Mouse (Mus musculus): ENCODE data around the gene Ptpn18. TPM values are rescaled to one million over a fixed set of nuclear protein-coding genes. Genes with fewer than 3 reads are reported as not detected.

The Ptpn18 gene
- total RNA-seq, 1 experiment: 4.0 TPM

- in situ Hi-C loops (cut with MboI; ENCODE audit: low sequenced_read_pairs in 2 of 2, unreplicated experiment in 2 of 2): no loop called here
- Histone ChIP-seq H3K4me3 (ENCODE audit: insufficient read depth in 1 of 2, low read depth in 1 of 2, low read length in 2 of 2, poor library complexity in 1 of 2, severe bottlenecking in 1 of 2) (peak overlapping the region; percentile 97 to 98), H3K9ac (ENCODE audit: insufficient read depth, low read depth, low read length, poor library complexity, severe bottlenecking) (peak overlapping the region; percentile 75), H3K9me3 (ENCODE audit: control insufficient read depth, insufficient read depth, low read depth, low read length) (no peaks in the 10 kb centered on the region), H3K36me3 (ENCODE audit: control insufficient read depth, insufficient read depth, low read length, poor library complexity, severe bottlenecking) (peaks cover 13% of the 10 kb centered on the region), H3K4me1 (ENCODE audit: control insufficient read depth in 2 of 2, insufficient read depth in 2 of 2, low read length in 2 of 2, poor library complexity in 1 of 2) (peaks cover 0 to 2% of the 10 kb centered on the region in 2 experiments; a peak in 2 of 4 replicates), H3K27ac (ENCODE audit: insufficient read depth, low read depth, low read length, poor library complexity, severe bottlenecking) (no peak overlapping the region)
- no peak for DNase-seq (ENCODE audit: low read depth, low spot score)
- TF ChIP-seq HCFC1 (IDR thresholded peaks at IDR 0.05; ENCODE audit: borderline replicate concordance, insufficient read depth, low read length) (no peak), MAFK (IDR thresholded peaks at IDR 0.05; ENCODE audit: insufficient read depth, low read depth, low read length) (no peak), CHD2 (IDR thresholded peaks at IDR 0.05; ENCODE audit: low read depth, low read length) (no peak), ZC3H11A (IDR thresholded peaks at IDR 0.05; ENCODE audit: borderline replicate concordance, low read depth, low read length) (no peak), ZNF384 (IDR thresholded peaks at IDR 0.05; ENCODE audit: low read depth, low read length) (0 out of 2 replicates have a peak, but pooled peaks have one; percentile 32)
Observed at GRCm38 (mm10) chr1:34438381-34439051, 21.0 kb upstream of the Ptpn18 start.

- Histone ChIP-seq H3K27ac (ENCODE audit: insufficient read depth, low read depth, low read length, poor library complexity, severe bottlenecking) (peak within 1 kb of the TSS; percentile 59; the same call in 1 of the 2 replicates), H3K4me1 (ENCODE audit: control insufficient read depth in 2 of 2, insufficient read depth in 2 of 2, low read length in 2 of 2, poor library complexity in 1 of 2) (0 out of 4 replicates have a peak, but pooled peaks cover 0 to 1% of the 10 kb centered on the region in 2 experiments), H3K36me3 (ENCODE audit: control insufficient read depth, insufficient read depth, low read length, poor library complexity, severe bottlenecking) (peaks cover 22% of the 10 kb centered on the region), H3K4me3 (ENCODE audit: insufficient read depth in 1 of 2, low read depth in 1 of 2, low read length in 2 of 2, poor library complexity in 1 of 2, severe bottlenecking in 1 of 2) (peak within 1 kb of the TSS; percentile 97 to 98), H3K9me3 (ENCODE audit: control insufficient read depth, insufficient read depth, low read depth, low read length) (no peaks in the 10 kb centered on the region), H3K9ac (ENCODE audit: insufficient read depth, low read depth, low read length, poor library complexity, severe bottlenecking) (peak within 1 kb of the TSS; percentile 95)
- DNase-seq (ENCODE audit: low read depth, low spot score): peak; percentile 98
- TF ChIP-seq CHD2 (IDR thresholded peaks at IDR 0.05; ENCODE audit: low read depth, low read length): peak; percentile 85
- TF ChIP-seq MAFK (IDR thresholded peaks at IDR 0.05; ENCODE audit: insufficient read depth, low read depth, low read length): no peak
- TF ChIP-seq HCFC1 (IDR thresholded peaks at IDR 0.05; ENCODE audit: borderline replicate concordance, insufficient read depth, low read length): peak; percentile 88
- in situ Hi-C loops (cut with MboI; ENCODE audit: low sequenced_read_pairs in 2 of 2, unreplicated experiment in 2 of 2): no loop called here
Observed at GRCm38 (mm10) chr1:34439215-34439960, 20.2 kb upstream of the Ptpn18 start, which contains the start of the genes Ccdc115 and Imp4. Gene Ccdc115 (minus strand): TSS chr1:34439672. Gene Imp4 (plus strand): TSS chr1:34439851.

DNA sequence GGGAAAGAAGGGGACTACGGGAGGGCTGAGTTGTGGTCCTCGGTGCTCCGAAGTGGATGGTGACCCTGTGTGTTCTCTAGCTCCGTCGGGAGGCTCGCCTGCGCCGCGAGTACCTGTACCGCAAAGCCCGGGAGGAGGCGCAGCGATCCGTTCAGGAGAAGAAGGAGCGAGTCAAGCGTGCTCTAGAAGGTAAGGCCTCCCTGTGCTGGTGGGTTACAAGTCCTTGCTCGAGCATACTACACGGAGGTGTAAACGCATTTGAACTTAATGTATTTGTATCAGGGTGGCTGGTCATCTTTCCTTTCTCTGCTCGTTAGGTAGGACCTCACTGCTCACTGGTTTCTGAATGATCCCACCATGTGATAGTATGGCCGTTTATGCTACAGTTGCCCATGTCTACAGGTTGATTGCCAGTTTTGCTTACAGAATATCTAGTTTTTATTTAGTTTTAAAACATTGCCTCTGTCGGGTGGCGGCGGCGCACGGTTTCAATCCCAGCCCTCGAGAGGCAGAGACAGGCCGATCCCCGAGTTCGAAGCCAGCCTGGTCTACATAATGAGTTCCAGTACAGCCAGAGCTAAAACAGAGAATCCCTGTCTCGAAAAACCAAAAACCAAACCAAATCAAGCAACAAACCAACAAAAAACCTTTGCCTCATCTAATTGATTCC, 19.5 kb upstream of the Ptpn18 start:
- H3K4me3 ChIP-seq (ENCODE audit: insufficient read depth in 1 of 2, low read depth in 1 of 2, low read length in 2 of 2, poor library complexity in 1 of 2, severe bottlenecking in 1 of 2): peak overlapping the region; percentile 97 to 98
- H3K9ac ChIP-seq (ENCODE audit: insufficient read depth, low read depth, low read length, poor library complexity, severe bottlenecking): peak overlapping the region; percentile 95
- H3K36me3 ChIP-seq (ENCODE audit: control insufficient read depth, insufficient read depth, low read length, poor library complexity, severe bottlenecking): peaks cover 28% of the 10 kb centered on the region
- TF ChIP-seq ZNF384 (IDR thresholded peaks at IDR 0.05; ENCODE audit: low read depth, low read length) (no peak), HCFC1 (IDR thresholded peaks at IDR 0.05; ENCODE audit: borderline replicate concordance, insufficient read depth, low read length) (no peak), MAFK (IDR thresholded peaks at IDR 0.05; ENCODE audit: insufficient read depth, low read depth, low read length) (no peak)
- peak overlapping the region; percentile 59; the same call in 1 of the 2 replicates for H3K27ac ChIP-seq (ENCODE audit: insufficient read depth, low read depth, low read length, poor library complexity, severe bottlenecking)
- no peaks in the 10 kb centered on the region for H3K9me3 ChIP-seq (ENCODE audit: control insufficient read depth, insufficient read depth, low read depth, low read length)
- in situ Hi-C loops (cut with MboI; ENCODE audit: low sequenced_read_pairs in 2 of 2, unreplicated experiment in 2 of 2): no loop called here
- no peaks in the 10 kb centered on the region for H3K4me1 ChIP-seq (ENCODE audit: control insufficient read depth in 2 of 2, insufficient read depth in 2 of 2, low read length in 2 of 2, poor library complexity in 1 of 2)
- DNase-seq (ENCODE audit: low read depth, low spot score): no peak

GRCm38 (mm10) chr1:34443124-34443523, 16.4 kb upstream of the Ptpn18 start:
- Histone ChIP-seq H3K36me3 (ENCODE audit: control insufficient read depth, insufficient read depth, low read length, poor library complexity, severe bottlenecking) (peaks cover 30% of the 10 kb centered on the region), H3K4me1 (ENCODE audit: control insufficient read depth in 2 of 2, insufficient read depth in 2 of 2, low read length in 2 of 2, poor library complexity in 1 of 2) (no peaks in the 10 kb centered on the region), H3K9me3 (ENCODE audit: control insufficient read depth, insufficient read depth, low read depth, low read length) (no peaks in the 10 kb centered on the region), H3K4me3 (ENCODE audit: insufficient read depth in 1 of 2, low read depth in 1 of 2, low read length in 2 of 2, poor library complexity in 1 of 2, severe bottlenecking in 1 of 2) (no peak overlapping the region), H3K27ac (ENCODE audit: insufficient read depth, low read depth, low read length, poor library complexity, severe bottlenecking) (no peak overlapping the region), H3K9ac (ENCODE audit: insufficient read depth, low read depth, low read length, poor library complexity, severe bottlenecking) (no peak overlapping the region)
- no peak for TF ChIP-seq ZC3H11A (IDR thresholded peaks at IDR 0.05; ENCODE audit: borderline replicate concordance, low read depth, low read length)
- TF ChIP-seq MAFK (IDR thresholded peaks at IDR 0.05; ENCODE audit: insufficient read depth, low read depth, low read length): peak; percentile 84
- DNase-seq (ENCODE audit: low read depth, low spot score): no peak
- in situ Hi-C loops (cut with MboI; ENCODE audit: low sequenced_read_pairs in 2 of 2, unreplicated experiment in 2 of 2): no loop called here

All from ES-E14 (cell line).